Mouse (Mus musculus) embryonic fibroblast, embryonic 13.5 days (primary cell): ENCODE measurements around the gene Gpx5.

Experiments used
- CTCF ChIP-seq: IDR thresholded peaks from 2 replicates; pipeline ENCODE4 v1.5.1; 2011; ENCODE audit warnings: mild to moderate bottlenecking, control low read depth, low read length, moderate library complexity, borderline replicate concordance; ENCODE audit not compliant: insufficient read depth
- POLR2A ChIP-seq: IDR thresholded peaks from 2 replicates; pipeline ENCODE4 v1.6.1; 2011; ENCODE audit warnings: low read depth, mild to moderate bottlenecking, control low read depth, low read length, moderate library complexity

DNA sequence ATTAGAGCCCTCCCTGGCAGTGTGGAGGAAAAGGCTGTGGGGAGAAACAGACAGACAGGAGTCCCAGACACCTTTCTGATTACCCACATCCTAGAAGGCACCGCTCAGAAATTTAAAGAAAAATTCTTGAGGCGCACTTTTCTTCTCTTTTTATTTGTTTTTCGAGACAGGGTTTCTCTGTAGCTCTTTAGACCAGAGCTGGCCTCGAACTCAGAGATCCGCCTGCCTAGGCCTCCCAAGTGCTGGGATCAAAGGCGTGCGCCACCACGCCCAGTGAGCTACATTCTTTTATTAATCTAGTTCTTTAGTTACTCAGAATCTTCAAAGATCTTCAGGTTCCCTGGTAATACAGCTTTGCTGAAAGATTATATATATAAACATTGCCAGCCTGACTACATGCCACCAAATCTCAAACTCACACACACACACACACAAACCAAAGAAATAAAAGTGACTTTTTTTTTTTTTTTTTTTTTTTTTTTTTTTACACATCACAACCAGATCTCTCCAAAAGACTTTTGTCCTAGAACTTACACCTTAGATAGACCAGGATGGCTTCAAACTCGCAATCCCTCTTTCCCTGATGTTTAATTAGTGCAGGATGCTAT lies 42.4 kb downstream of the Gpx5 start:
- no peak for TF ChIP-seq POLR2A
- TF ChIP-seq CTCF: no peak
